Mouse (Mus musculus): ENCODE results near the gene Foxn4. TPM values are rescaled to one million over a fixed set of nuclear protein-coding genes. Genes with fewer than 3 reads are reported as not detected.
A peak's percentile ranks its signal among the peaks of the same experiment; 100 is the strongest.

Foxn4 gene
- polyA plus RNA-seq (2015; fragmentation: Nextera tagmentation; extraction: Ambion mirVana): 0.12 and 0.73 TPM in 2 replicates

DNA sequence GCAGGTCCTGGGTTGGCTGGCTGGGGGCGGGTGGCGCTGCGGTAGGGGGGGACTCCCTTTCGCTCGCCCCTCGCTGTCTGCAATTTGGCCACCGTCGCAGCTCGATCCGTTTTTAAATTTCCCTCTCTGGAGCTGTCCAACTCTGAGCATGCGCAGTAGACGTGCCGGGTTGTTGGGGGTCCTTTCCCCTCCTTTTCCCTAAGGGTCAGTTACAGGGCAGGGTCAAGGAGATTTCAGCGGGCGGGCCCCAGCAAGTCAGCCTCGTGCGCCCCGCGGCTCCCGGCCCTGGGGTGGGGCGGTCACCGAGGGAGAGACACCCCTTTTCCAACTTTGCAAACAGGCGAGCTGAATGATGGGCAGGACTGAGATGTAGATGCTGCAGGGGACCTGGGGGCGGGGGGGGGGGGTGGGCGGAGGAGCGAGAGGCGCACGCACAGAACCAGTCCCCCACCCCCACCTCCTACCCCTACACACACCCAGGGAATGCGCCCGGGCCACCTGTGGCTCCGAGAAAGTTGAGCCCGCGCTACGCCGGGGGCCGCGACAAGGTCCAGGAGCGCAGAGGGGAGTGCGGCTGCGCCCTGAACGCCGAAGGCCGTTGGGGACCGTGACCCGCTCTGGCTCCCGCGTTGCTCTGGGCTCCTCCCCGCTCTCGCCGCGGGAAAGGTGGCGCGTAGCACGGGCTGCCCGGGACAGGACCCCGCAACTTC, at the start of gene Foxn4:
Gene Foxn4, minus strand, starts transcription at position 115 of the 710 bp plus-strand sequence.
- Histone ChIP-seq H3K4me3 (peak within 1 kb of the TSS; percentile 39), H3K27ac (replicated peaks) (no peak within 1 kb of the TSS), H3K9me3 (no peaks in the 10 kb centered on the region), H3K27me3 (peaks cover 97% of the 10 kb centered on the region), H3K4me2 (peak within 1 kb of the TSS; percentile 74), H3K9ac (no peak within 1 kb of the TSS), H3K4me1 (replicated peaks) (peaks cover 20% of the 10 kb centered on the region), H3K36me3 (no peaks in the 10 kb centered on the region)
- ATAC-seq (ENCODE audit: low FRiP score, low read depth): no peak
- WGBS: 0% methylated on average over 50 of the region's 56 CpGs

DNA sequence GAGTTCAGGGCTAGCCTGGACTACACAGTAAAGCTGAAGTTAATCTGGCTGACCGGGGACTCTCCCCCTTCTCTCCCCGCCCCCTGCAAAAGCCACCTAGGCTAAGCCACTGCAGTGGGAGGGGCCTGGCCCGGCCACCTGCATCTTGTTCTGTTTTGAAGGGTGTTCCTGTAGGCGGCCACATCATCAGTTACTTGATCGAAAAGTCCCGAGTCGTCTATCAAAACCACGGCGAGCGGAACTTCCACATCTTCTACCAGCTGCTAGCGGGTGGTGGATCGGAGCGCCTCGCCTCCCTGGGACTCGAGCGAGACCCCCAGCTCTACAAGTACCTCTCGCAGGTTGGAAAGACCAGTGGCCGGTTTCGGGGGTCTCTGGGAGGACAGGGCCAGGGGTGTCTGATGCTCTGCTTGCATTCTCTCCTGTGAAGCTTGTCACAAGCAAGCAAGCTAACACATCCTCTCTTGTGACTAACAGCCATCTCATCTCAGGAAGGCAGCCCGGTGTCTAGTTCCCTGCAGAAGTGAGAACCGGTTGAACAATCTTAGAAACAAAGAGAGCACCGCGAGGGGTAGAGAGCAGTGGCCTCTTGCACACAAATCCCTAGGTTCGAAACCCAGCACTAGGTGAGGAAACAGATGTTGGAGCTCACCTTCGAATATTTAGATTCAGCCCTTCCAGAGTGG, 49.6 kb upstream of the Foxn4 start:
- no peak overlapping the region for H3K9ac ChIP-seq
- 0 out of 2 replicates have a peak, but pooled peaks cover 3% of the 10 kb centered on the region for H3K27me3 ChIP-seq
- ATAC-seq (ENCODE audit: low FRiP score, low read depth): no peak
- peaks cover 8% of the 10 kb centered on the region for H3K4me1 ChIP-seq (replicated peaks)
- no peak overlapping the region for H3K27ac ChIP-seq (replicated peaks)
- no peak overlapping the region for H3K4me3 ChIP-seq
- H3K4me2 ChIP-seq: 0 out of 2 replicates have a peak overlapping the region, but pooled peaks have one; percentile 34
- no peaks in the 10 kb centered on the region for H3K36me3 ChIP-seq
- H3K9me3 ChIP-seq: no peaks in the 10 kb centered on the region
- WGBS: 63% methylated on average over 25 of the region's 25 CpGs

DNA sequence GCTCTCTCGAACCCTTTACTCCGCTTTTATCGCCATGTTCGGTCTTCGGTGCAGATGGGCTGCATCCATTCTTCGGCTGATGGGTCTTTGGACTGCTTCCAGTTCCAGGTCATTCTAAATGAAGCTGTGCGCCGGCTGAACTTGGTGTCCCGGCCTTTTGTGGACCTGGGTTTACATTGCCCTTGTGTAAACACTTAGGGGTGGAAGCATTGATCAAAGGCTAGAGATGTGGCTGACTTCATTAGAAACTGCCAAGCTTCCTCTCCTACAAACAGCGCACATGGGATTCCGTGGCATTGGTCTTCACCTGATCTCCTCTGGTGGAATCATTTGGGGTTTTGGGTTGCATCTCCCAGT, 36.1 kb upstream of the Foxn4 start:
- no peaks in the 10 kb centered on the region for H3K9me3 ChIP-seq
- peak overlapping the region; percentile 25; the same call in 1 of the 2 replicates for H3K4me2 ChIP-seq
- no peaks in the 10 kb centered on the region for H3K4me1 ChIP-seq (replicated peaks)
- H3K9ac ChIP-seq: no peak overlapping the region
- H3K36me3 ChIP-seq: no peaks in the 10 kb centered on the region
- H3K27ac ChIP-seq (replicated peaks): no peak overlapping the region
- 45% methylated on average over 11 of the region's 11 CpGs for WGBS
- peaks cover 30% of the 10 kb centered on the region; the same call in 1 of the 2 replicates for H3K27me3 ChIP-seq
- no peak for ATAC-seq (ENCODE audit: low FRiP score, low read depth)
- H3K4me3 ChIP-seq: no peak overlapping the region

DNA sequence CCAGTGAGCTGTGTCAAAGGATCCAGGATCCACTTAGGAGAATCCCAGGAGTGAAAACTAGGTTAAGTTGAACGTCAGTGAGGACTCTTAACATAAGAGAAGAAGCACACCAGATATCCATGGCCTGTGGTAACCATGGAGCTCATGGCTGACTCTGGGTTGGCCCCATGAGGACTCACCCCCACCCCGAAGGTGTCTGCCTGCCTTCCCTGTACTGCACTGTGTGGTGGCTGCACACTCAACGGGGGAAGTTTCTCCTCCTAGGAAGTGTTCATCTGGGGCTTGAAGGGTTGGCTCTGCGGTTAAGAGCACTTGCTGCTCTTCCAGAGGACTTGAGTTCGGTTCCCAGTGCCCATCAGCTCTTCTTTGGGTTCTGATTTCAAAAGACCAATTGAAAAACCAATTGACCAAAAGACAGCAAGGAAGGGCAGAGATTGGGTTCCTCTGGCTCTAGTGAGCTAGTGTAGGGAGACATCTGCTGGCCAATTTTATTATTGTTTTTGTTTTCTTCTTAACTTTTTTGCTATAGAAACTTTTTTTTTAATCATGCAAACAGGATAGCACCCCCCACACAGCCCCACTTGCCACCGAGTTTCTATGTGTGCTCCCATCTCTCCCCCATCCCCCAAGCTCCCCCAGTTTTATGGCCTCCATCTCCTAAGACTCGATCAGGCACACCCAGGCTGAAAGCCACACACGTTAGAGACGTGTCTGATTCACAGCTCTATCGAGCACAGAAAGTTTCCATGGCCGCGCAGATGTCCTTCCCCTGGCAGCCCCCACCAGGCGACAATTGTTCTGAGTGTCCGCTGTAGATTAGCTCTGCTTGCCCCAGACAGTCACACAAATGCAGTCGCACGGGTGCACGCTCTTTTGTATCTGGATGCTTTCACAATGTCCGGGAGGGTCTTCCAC, 35.4 kb upstream of the Foxn4 start:
- Histone ChIP-seq H3K27me3 (peaks cover 32% of the 10 kb centered on the region; the same call in 1 of the 2 replicates), H3K4me2 (peak overlapping the region; percentile 25; the same call in 1 of the 2 replicates), H3K9me3 (no peaks in the 10 kb centered on the region), H3K27ac (replicated peaks) (no peak overlapping the region), H3K9ac (no peak overlapping the region), H3K4me1 (replicated peaks) (no peaks in the 10 kb centered on the region), H3K36me3 (no peaks in the 10 kb centered on the region), H3K4me3 (no peak overlapping the region)
- ATAC-seq (ENCODE audit: low FRiP score, low read depth): peak; percentile 54; the same call in 1 of the 2 replicates
- 39% methylated on average over 18 of the region's 18 CpGs for WGBS

DNA sequence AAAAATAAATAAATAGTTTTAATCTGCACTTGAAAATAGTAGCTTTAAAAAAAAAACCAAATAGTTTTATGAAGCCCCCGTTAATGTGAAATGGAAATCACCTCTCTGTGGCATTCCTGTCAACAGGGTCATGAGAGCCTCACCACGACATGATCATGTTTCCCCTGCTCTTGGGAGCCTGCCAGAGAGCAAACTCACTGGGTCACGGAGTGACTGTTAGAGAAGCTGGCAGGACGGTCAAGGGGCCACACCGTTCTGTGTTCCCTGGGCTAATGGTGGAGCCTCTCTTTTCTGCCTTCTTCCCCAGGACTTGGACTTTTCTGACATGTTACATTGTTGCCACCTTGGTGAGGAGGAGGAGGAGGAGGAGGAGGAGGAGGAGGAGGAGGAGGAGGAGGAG, 32.9 kb upstream of the Foxn4 start:
- ATAC-seq (ENCODE audit: low FRiP score, low read depth): no peak
- no peak overlapping the region for H3K4me2 ChIP-seq
- H3K36me3 ChIP-seq: no peaks in the 10 kb centered on the region
- H3K4me1 ChIP-seq (replicated peaks): no peaks in the 10 kb centered on the region
- no peaks in the 10 kb centered on the region for H3K9me3 ChIP-seq
- 77% methylated on average over 5 of the region's 5 CpGs for WGBS
- peaks cover 46% of the 10 kb centered on the region for H3K27me3 ChIP-seq
- no peak overlapping the region for H3K9ac ChIP-seq
- no peak overlapping the region for H3K27ac ChIP-seq (replicated peaks)
- no peak overlapping the region for H3K4me3 ChIP-seq

DNA sequence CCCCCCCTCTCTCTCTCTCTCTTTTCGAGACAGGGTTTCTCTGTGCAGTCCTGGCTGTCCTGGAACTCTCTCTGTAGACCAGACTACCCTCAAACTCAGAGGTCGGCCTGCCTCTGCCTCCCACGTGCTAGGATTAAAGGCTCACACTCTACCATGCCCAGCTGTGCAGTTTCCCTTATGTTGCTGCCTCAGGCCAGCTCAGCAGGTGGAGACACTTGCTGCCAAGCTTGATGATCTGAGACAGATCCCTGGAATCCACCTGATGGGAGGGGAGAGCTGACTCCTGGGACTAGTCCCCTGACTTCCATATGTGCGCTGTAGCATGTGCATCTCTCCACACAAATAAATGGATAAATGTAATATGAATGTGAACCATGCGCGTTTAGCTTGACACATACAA, 29.6 kb upstream of the Foxn4 start:
- Histone ChIP-seq H3K27me3 (peaks cover 39% of the 10 kb centered on the region), H3K36me3 (no peaks in the 10 kb centered on the region), H3K4me2 (no peak overlapping the region), H3K4me3 (no peak overlapping the region), H3K9me3 (no peaks in the 10 kb centered on the region), H3K4me1 (replicated peaks) (peaks cover 14% of the 10 kb centered on the region), H3K9ac (no peak overlapping the region), H3K27ac (replicated peaks) (no peak overlapping the region)
- 71% methylated on average over 6 of the region's 6 CpGs for WGBS
- no peak for ATAC-seq (ENCODE audit: low FRiP score, low read depth)

DNA sequence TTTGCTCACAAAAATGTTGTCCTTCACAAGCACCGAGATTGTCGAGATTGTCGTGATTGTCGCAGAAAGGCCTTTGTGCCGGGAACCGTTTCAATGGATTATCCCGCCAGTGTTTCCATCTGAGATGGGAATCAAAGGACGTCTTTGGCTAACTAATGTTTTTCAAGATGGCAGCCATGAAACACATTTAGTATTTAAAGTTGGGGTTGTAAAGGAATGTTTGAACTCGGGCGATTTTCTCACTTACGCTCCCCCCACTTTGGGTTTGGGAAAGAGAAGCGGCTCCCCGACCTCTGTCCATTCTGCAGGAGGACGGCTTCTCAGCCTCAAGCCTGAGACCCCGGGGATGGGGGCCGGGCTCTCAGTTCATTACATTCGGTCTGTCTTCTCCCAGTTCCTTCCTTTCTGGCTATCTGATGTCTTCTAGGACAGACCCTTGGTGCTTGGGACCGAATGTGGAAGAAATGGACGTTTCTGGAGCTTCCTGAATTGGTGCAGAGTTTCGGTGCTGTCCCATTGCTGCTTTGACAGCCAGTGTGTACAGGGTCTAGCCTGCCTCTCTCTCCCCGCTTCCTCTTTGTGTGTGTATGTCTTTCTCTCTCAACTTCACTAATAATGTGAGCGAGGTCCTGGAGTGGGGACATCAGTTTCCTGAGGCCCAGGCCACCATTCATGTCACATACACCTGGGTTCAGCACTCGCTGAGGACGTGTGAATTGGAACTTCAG, 26.4 kb upstream of the Foxn4 start:
- ATAC-seq (ENCODE audit: low FRiP score, low read depth): no peak
- H3K9ac ChIP-seq: no peak overlapping the region
- no peak overlapping the region for H3K4me3 ChIP-seq
- peaks cover 29% of the 10 kb centered on the region for H3K4me1 ChIP-seq (replicated peaks)
- H3K36me3 ChIP-seq: no peaks in the 10 kb centered on the region
- peaks cover 32% of the 10 kb centered on the region for H3K27me3 ChIP-seq
- 0 out of 2 replicates have a peak overlapping the region, but pooled peaks have one; percentile 10 for H3K4me2 ChIP-seq
- no peaks in the 10 kb centered on the region for H3K9me3 ChIP-seq
- H3K27ac ChIP-seq (replicated peaks): no peak overlapping the region
- 42% methylated on average over 24 of the region's 24 CpGs for WGBS

DNA sequence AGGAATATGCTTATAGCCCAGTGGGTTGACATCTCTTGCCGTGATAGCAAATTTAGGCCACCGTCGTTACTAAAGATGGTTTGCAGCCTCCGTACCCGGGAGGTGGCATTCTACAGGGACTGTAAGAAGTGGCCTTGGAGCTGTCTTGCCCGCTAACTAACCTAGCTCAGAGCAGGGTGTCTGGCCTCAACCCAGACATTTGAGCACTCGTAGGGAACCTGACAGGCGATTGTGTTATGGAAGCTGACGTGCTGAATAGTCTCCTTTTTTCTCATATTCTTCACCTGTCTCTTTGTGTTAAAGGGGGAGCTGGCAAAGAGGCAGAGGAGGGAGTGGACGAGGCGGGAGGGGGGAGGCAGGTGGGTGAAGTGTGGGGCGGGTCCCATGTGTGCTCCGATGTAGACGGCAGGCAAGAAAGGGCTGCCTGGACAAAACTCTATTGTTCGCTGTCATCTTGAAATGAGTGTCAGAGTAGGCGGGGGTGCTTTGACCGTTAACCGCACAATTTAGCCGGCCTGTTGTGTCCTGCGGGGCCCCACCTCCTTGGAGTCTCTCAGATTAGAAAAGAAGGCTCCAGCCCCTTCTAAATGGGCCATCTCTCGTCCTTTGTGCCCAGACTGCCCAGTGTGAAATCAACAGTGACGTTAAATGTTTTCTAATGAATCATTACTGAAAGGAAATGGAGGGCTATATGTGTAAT, 25.7 kb upstream of the Foxn4 start:
- H3K4me3 ChIP-seq: no peak overlapping the region
- H3K9ac ChIP-seq: no peak overlapping the region
- ATAC-seq (ENCODE audit: low FRiP score, low read depth): peak; percentile 54
- no peaks in the 10 kb centered on the region for H3K9me3 ChIP-seq
- 17% methylated on average over 22 of the region's 22 CpGs for WGBS
- peaks cover 32% of the 10 kb centered on the region for H3K27me3 ChIP-seq
- peaks cover 29% of the 10 kb centered on the region for H3K4me1 ChIP-seq (replicated peaks)
- no peaks in the 10 kb centered on the region for H3K36me3 ChIP-seq
- no peak overlapping the region; the same call in 1 of the 2 replicates for H3K27ac ChIP-seq (replicated peaks)
- H3K4me2 ChIP-seq: 0 out of 2 replicates have a peak overlapping the region, but pooled peaks have one; percentile 10

DNA sequence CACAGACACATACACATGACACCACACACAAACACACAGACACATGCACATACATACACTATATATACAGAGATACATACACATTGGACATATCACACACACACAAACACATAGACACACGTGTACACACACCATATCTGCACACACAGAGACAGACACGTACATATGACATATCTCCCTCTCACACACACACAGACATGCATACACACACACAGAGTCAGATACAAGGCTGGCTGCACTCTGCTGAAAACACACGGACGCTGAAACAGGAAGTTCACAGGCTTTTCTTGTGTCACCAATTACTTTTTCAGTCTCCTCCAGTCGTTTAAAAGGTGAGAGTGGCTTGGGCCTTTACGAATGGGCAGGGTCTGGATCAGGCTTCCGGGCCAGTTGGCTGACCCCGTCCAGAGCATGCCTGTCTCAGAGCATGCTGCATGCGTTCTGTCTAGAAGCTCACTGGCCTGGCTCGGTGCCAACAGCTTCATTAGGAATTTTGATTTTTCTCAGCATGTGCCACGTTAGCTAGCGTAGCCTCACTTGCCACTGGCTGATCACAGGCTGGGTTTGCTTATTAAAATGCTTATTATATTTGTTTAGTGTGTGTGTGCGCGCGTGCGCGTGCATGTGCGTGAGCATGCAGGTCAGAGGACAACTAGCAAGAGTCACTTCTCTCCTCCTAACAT, 24.7 kb upstream of the Foxn4 start:
- Histone ChIP-seq H3K36me3 (no peaks in the 10 kb centered on the region), H3K9me3 (no peaks in the 10 kb centered on the region), H3K27ac (replicated peaks) (0 out of 2 replicates have a peak overlapping the region, but pooled peaks have one; percentile 20), H3K4me1 (replicated peaks) (peaks cover 29% of the 10 kb centered on the region), H3K4me3 (no peak overlapping the region), H3K27me3 (peaks cover 29% of the 10 kb centered on the region), H3K4me2 (0 out of 2 replicates have a peak overlapping the region, but pooled peaks have one; percentile 6), H3K9ac (no peak overlapping the region)
- ATAC-seq (ENCODE audit: low FRiP score, low read depth): peak; percentile 34; the same call in 1 of the 2 replicates
- WGBS: 44% methylated on average over 18 of the region's 18 CpGs
